Mouse (Mus musculus) CD8-positive naive resting alpha-beta T cell, adult 57 days (primary cell): Measurements from ENCODE around the gene Olfr70. TPM values are rescaled to one million over a fixed set of nuclear protein-coding genes. Genes with fewer than 3 reads are reported as not detected.

Source experiments
- total RNA-seq: library from RNA; stranded (reverse); gene quantifications from one replicate; pipeline ENCODE4 v1.2.4, GENCODE M21; 2023

Olfr70 gene
- not detected for total RNA-seq

GRCm38 (mm10) chr4:43700707-43701106 is at the start of gene Olfr70:
Olfr70 (minus strand) TSS chr4:43700807.

GRCm38 (mm10) chr4:43729794-43730550 is 29.4 kb upstream of the Olfr70 start, which contains the start of gene Spaar:
Spaar (plus strand) TSS chr4:43730034.

GRCm38 (mm10) chr4:43726995-43727394 is 26.4 kb upstream of the Olfr70 start, which contains the start of gene Hrct1:
Hrct1 (plus strand) TSS chr4:43727188.

GRCm38 (mm10) chr4:43709869-43710268 is 9.3 kb upstream of the Olfr70 start, which contains the start of gene Olfr71:
Olfr71 (minus strand) TSS chr4:43710255.

GRCm38 (mm10) chr4:43668782-43669427 is 31.7 kb downstream of the Olfr70 start, which contains the start of the genes Tmem8b and Fam221b:
Tmem8b (plus strand) TSS chr4:43668971.
Fam221b (minus strand) TSS chr4:43669145.

GRCm38 (mm10) chr4:43656339-43657109 is 44.1 kb downstream of the Olfr70 start, which contains the start of gene Hint2:
Hint2 (minus strand) TSS chr4:43656466.

GRCm38 (mm10) chr4:43653161-43654015 is 47.2 kb downstream of the Olfr70 start, which contains the start of gene Spag8:
Spag8 (minus strand) TSS chr4:43653594.

Other genes starting within 250 kb of the Olfr70 start
- 73.2 TPM for gene Cd72, start 246.2 kb downstream of the Olfr70 start, total RNA-seq
- 52.7 TPM for gene Sit1, start 217.1 kb downstream of the Olfr70 start, total RNA-seq
- gene Ccdc107, start 207.9 kb downstream of the Olfr70 start, total RNA-seq: 26.8 TPM
- gene Arhgef39, start 201.1 kb downstream of the Olfr70 start, total RNA-seq: not detected
- not detected for gene Car9, start 193.8 kb downstream of the Olfr70 start, total RNA-seq
- not detected for gene Tpm2, start 177.0 kb downstream of the Olfr70 start, total RNA-seq
- 59.4 TPM for gene Creb3, start 138.5 kb downstream of the Olfr70 start, total RNA-seq
- 286 TPM for gene Tln1, start 138.1 kb downstream of the Olfr70 start, total RNA-seq
- 54.6 TPM for gene Rgp1, start 122.1 kb downstream of the Olfr70 start, total RNA-seq
- 29.9 TPM for gene Gba2, start 121.9 kb downstream of the Olfr70 start, total RNA-seq
- not detected for gene Msmp, start 116.3 kb downstream of the Olfr70 start, total RNA-seq
- 0.24 TPM for gene Npr2, start 68.9 kb downstream of the Olfr70 start, total RNA-seq
- not detected for gene Spag8, start 47.2 kb downstream of the Olfr70 start, total RNA-seq
- gene Hint2, start 44.3 kb downstream of the Olfr70 start, total RNA-seq: 16.0 TPM
- gene Tmem8b, start 31.8 kb downstream of the Olfr70 start, total RNA-seq: 2.0 TPM
- gene Fam221b, start 31.7 kb downstream of the Olfr70 start, total RNA-seq: not detected
- gene Olfr71, start 9.4 kb upstream of the Olfr70 start, total RNA-seq: not detected
- not detected for gene Hrct1, start 26.4 kb upstream of the Olfr70 start, total RNA-seq
- not detected for gene Spaar, start 29.2 kb upstream of the Olfr70 start, total RNA-seq
- not detected for gene Olfr159, start 70.2 kb upstream of the Olfr70 start, total RNA-seq
- gene Olfr156, start 123.1 kb upstream of the Olfr70 start, total RNA-seq: not detected
- gene Olfr157, start 139.4 kb upstream of the Olfr70 start, total RNA-seq: not detected
- gene Olfr155, start 150.8 kb upstream of the Olfr70 start, total RNA-seq: not detected
- gene Reck, start 174.7 kb upstream of the Olfr70 start, total RNA-seq: 5.8 TPM